Mouse (Mus musculus) mouse trophoblast stem cell (cell line): Measurements from ENCODE around the gene Serping1.
"Not testable (repeated sequence)": the region's sequence is repeated elsewhere in the genome, so short reads cannot be mapped to it uniquely, and the experiment has no call there.

Source experiments
- in situ Hi-C, 2 experiments: fragments of 300-500 bp; cut with MseI, MboI; formaldehyde crosslinking; loops; 2 replicates in 1 of 2; 3 replicates in 1 of 2; pipeline ENCODE4 v1.15.1; 2025

Serping1 gene

DNA sequence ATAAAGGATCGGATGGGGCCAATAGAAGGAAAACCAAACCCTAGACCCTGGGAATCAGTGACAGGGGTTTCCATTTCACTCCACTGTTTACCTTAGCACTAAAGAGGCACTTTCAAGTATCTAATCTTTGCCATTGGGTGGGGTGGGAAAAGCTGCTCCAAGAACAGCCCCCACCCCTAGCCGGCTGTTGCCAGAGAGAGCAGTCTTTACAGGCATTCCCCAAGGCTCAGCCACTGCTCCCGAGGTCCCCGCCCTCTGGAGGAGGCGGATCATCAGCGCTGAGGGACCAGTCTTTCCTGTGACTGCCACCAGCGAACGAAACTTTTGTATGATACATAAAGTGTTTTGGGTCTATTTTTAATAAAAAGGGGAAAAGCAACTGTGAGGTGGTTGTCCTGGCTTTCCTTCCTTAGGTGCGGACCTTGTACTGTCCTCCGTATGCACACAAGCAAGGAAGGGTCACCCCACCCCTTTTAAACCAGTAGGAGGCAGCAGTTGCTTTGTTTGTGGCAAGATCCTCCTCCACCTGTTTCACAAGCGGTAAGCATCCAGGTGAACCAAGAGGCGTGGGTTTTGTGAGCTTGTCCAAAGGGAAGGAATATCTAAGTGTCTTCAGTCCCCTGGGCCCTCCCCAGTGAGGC, 36.9 kb downstream of the Serping1 start:
- in situ Hi-C loops = no loop called here

DNA sequence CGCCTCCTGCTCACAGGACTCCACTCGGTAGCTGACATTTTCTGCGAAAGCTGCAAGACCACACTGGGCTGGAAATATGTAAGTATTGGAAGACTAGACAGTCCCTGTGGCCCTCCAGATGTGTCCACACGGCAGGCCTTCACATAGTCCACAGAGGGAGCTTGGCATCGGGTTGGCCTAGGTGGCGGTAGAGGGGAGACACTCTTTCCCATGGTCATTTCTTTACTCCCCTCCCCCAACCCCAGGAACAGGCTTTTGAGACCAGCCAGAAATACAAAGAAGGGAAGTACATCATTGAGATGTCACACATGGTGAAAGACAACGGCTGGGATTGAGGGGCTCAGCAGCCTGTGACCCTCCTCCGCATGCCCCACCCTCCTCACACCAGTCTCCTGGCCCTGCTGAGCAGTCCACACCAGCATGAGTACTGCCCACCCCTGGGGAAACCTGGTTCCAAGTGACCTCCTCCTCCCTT, 37.8 kb downstream of the Serping1 start:
- in situ Hi-C loops = no loop called here

DNA sequence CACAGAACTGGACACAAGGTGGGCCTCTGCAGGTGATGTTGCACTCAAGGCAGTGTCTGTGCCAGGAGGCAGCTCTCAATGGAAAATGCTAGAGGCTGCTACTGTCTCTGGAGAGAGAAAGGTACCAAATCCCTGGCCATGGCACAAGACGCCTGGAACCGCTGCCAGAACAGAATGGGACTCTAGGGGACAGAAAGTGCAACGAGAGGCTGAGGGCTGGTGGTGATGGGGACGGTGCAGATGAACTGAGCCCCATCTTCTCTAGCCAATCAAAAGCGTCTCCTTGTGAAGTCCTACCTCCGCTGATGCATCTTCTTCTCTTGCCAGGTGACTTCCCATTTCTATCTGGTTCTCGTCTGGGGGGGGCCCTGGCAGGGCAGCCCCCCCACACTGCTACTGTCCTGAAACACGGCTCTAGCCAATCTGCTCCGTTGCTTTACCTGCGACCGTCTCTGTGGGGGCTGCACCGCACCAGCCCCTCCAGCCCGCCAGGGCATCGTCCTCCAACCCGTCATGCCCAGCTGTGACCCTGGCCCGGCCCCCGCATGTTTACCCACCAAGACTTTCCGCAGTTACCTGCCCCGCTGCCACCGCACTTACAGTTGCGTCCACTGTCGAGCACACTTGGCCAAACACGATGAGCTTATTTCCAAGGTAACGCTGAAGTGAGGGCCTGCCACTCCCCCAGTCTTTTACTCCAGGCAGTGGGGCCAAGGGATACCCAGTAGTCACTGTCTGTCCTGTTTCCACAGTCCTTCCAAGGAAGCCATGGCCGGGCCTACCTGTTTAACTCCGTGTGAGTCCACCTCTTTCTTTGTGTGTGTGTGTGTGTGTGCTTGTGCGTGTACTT, 38.7 kb downstream of the Serping1 start:
- in situ Hi-C loops = no loop called here

DNA sequence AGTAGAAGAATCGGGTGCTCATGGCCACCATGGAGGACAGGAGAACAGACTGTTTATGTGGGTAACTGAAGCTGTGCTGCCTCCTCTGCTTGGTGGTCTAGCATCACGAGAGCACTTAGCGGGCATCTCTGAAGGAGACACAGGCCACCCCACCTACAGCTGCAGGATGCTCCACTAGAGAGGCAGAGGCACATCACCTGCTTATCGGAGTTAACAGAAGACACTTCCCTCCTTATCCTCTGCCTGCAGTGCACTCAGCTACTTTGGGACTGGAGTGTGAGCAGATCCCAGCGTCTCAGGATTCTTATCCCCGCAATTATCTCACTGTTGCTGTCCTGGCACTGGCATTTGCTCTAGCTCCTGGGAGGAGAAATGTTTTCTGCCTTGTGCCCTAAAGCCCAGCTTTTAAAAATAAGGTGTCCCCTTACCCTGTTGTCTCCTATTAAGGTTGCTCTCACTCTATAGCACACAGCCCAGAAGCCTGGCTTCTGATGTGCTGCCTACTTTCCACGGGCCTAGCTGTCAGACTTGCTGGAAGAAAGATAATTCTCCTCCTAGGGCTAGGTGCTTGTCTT, 39.8 kb downstream of the Serping1 start:
- in situ Hi-C loops = no loop called here

DNA sequence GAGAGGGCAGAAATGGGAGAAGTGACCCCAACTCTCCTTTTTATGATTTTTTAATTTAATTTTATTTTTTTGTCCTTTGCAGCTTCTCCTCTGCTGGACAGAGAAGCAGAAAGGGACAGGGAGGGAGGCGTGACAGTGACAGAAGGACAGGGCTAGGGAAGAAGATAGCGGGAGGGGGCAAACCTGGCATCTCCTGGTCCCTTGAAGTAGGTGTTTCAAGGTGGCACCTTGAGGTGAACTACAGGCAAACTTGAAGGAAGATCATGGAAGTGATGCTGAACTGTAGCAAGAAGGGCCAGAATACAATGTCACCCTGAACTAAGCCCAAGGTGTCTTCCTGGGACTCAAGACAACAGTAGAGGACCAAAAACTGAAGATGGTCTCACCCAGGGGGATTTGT, 40.3 kb downstream of the Serping1 start:
- in situ Hi-C loops = no loop called here

DNA sequence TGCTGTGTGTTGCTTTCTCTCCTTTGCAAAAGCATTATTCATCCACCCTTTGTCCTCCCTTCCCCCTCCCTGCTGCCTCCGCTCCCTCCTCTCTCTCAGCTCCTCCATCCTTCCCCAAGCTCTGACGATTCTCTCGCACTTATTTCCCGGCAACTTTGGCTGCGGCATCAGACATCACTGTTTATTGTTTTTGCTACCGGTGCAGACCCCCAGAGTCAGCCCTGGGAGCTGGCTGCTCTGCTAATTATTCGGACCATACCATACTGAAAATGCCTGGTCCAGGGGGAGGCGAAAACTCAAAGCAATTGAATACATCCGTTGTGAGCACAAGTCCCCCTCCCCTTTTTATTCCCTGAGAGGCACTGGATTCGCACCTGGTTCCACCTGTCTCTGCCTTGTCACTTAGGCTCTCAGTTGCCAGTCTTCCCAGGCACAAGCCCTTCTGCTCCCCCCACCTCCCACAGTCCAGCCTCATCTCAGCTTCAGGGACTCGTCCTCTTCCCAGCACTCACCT, 40.8 kb downstream of the Serping1 start:
- in situ Hi-C loops = no loop called here

DNA sequence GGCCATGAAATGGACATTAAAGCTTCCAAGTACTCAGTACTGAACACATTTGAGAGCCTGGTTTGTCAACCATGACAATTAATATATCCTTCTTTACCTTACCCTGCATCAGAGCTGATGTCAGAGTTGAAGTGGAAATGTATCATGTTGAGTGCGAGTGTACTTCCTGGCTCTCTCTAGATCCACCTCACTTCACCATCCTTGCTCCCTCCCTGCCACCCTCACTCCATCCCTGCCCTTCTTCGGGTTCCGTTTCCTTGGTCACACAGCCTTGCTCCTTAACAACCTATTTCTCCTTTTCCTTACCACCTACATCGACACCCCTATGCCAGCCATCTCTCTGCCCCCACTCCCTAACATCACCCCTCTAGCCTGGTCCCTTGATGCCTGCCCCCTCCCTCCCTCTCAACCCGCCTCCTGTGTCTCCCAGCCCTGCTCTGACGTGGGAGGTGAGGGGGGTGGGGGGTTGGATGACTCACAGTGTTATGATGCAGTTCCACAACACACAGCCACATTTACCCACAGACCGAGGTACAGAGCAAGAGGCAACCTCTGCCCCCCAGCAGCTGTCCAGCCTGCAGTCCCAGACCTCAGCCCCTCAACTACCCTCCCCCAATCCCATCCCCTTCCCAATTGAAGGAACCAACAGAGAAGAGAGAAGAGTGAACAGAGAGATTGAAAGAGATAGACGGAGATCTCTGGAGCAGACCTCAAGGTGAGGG, 41.5 kb downstream of the Serping1 start, which contains the start of gene Ypel4:
Ypel4 (plus strand) TSS at position 480 of the 722 bp plus-strand sequence.
- in situ Hi-C loops = no loop called here

DNA sequence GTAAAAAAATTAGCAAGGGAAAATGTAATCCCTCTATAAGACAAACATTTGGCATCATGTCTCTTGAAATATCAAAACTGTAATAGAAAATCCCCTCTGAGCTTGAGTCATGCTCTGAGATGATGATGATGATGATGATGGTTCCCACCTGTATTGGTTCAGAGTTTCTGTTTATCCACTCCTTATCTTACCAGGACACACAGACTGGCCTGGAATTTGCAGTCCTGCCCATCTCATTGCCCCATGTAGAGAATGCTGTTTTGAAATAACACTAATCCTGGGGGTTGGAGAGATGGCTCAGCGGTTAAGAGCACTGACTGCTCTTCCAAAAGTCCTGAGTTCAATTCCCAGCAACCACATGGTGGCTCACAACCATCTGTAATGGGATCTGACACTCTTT, 42.9 kb downstream of the Serping1 start:
- in situ Hi-C loops = no loop called here

DNA sequence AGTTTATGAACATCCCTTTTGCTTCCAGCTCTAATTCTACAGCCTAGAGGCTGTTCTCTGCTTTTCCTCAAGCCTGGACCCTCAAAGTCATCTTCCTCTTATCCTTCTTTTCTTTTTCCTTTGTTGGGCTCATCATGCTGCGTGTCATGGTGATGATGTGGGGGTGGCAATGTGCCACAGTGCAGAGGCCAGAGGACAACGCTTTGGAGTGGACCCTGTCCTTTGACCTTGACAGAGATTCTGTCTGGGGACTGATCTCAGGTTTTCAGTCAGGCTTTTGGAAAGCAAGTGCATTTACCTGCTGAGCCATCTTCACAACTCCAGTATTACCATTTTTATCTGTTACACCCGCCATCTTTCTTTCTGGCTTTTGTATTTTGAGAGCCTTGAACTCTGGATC, 44.0 kb downstream of the Serping1 start:
- in situ Hi-C loops = no loop called here

DNA sequence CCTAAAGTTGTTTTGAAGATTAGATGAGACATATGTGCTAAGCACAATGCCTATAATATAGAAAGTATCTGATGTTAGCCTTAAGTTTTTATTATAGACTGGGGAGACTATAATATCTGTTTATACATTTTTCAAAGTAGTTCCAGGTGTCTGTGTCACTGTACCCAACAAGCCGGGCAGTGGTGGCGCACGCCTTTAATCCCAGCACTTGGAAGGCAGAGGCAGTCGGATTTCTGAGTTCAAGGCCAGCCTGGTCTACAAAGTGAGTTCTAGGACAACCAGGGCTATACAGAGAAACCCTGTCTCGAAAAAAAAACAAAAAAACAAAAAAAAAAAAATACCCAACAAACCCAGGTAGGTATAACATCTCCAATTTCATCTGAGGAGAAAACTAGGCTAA, 47.1 kb downstream of the Serping1 start:
- in situ Hi-C loops = not testable (repeated sequence)

DNA sequence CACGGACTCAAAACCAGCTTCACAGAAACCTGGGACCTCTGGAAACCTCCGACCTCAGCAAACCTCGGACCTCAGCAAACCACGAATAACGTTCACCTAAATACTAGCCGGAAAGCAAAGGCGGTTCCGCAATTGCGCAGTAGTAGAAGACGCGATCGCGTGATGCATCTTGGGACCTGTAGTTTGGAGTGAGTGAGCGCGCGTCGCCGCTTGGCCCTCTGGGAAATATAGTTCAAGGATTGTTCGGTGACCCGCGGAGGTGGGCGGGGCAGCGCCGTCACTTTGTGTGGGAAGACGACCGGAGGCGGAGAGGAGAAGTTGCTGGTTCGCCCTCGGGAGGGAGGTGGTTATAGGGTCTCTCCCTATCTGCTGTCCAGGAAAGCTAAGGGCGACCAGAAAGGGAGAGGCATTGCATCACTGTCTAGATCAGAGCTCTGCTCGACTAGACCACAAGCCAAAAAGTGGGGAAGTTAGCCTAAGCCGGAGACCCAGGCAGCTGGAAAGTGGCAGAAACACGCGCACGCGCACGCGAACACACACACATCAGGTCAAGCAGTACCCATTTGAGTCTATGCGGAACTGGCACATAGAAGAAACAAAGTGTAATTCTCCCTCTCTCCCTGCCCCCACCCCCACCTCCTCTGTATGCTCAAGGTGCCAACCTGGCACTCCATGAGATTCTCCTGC, 47.9 kb downstream of the Serping1 start, which contains the start of gene Clp1:
Clp1 (minus strand) TSS at position 179 of the 687 bp plus-strand sequence.
- in situ Hi-C loops = no loop called here

DNA sequence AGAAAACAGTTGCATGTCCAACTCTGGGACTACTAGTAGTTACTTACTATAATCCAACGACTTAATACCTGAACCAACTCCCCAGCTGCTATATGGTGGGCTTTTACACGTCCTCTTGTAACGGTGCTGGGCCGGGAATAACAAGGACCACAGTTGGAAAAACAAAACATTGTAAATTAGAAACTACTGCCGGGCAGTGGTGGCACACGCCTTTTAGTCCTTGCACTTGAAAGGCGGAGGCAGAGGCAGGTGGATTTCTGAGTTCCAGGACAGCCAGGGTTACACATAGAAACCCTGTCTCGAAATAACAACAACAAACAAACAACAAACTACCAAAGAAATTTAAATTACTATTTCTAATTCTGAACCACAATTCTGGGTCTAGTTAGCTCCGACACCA, 48.5 kb downstream of the Serping1 start:
- in situ Hi-C loops = no loop called here

DNA sequence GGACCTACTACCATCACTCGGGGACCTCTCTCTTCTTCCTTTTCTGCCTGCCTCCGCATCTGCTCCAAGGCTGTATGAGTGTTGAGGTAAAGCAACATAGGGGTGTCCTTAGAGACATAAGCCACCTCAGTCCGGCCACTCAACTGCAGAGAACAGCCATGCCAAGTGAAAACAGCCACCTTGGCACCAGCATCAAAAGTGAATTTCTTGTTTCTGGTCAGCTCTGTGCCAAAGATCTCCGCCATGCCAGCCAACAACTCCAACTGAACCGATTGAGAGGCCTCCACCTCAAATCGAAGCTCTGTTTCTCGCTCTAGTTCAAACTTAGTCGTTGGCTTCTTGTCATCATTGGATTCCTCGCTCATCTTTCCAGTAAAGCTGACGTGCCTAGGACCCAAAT, 49.5 kb downstream of the Serping1 start:
- in situ Hi-C loops = no loop called here

DNA sequence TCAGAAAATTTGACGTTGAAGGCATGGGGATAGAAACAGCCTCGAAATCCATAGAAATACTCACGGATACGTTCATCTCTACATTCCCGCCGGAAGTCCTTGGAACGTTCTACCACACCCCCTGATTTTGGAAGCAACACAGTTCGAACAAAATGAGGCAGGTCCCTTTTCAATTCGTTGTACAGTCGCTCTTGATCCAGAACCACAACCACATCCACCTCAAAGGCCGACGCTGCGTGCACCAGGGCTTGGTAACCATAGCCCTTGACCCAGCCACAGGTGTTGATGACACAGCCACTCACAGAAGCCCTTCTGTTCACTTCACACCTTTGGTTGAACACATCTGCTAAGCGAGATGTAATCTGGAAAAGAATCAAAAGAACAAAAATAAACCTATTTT, 51.4 kb downstream of the Serping1 start:
- in situ Hi-C loops = no loop called here

DNA sequence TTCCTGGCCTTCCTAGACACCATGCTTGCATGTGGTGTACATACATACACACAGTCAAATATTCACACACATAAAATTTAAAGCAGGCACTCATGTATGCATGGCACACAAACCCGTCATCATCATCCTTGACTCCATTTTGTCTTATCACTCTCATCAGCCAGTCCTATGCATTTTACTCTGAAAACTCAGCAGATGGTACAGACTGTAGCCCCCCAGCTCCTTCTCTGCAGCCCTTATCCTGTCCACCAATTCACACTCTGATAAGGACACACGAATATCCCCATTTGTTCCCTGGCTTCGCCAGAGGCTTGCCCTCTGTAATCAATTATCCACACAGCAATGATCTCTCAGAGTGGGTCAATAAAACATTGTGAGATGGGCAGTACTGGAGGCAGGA, 54.1 kb downstream of the Serping1 start:
- in situ Hi-C loops = no loop called here

DNA sequence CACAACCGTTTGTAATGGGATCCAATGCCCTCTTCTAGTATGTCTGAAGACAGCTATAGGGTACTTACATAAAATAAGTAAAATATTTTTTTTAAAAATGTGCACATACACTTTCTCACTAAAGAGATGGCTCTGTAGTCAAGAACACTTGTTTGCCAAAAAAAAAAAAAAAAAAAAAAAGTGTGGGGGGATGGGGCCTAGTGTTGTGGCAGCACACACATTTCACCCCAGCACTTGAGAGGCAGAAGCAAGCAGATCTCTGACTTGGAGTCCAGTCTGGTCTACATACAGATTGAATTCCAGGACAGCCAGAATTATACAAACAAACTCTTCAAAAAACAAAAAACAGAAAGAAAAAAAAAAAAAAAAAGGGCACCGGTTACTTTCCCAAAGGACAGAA, 54.5 kb downstream of the Serping1 start:
- in situ Hi-C loops = no loop called here

DNA sequence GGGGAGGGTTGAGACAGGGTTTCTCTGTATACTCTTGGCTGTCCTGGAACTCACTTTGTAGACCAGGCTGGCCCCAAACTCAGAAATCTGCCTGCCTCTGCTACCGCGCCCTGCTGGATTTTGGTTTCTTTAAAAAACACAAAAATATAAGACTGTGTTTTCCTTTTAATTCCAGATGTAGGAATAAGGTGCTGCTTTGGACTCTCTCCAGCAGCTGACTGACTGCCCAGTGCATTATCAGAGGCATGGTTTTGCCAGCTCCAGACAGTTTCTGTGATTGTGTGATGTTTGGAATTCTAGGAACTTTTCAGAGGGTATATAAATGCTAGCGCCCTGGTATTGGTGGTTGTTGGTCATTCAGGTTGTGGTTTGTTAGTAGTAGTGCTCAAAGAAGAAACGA, 57.9 kb downstream of the Serping1 start:
- in situ Hi-C loops = no loop called here

DNA sequence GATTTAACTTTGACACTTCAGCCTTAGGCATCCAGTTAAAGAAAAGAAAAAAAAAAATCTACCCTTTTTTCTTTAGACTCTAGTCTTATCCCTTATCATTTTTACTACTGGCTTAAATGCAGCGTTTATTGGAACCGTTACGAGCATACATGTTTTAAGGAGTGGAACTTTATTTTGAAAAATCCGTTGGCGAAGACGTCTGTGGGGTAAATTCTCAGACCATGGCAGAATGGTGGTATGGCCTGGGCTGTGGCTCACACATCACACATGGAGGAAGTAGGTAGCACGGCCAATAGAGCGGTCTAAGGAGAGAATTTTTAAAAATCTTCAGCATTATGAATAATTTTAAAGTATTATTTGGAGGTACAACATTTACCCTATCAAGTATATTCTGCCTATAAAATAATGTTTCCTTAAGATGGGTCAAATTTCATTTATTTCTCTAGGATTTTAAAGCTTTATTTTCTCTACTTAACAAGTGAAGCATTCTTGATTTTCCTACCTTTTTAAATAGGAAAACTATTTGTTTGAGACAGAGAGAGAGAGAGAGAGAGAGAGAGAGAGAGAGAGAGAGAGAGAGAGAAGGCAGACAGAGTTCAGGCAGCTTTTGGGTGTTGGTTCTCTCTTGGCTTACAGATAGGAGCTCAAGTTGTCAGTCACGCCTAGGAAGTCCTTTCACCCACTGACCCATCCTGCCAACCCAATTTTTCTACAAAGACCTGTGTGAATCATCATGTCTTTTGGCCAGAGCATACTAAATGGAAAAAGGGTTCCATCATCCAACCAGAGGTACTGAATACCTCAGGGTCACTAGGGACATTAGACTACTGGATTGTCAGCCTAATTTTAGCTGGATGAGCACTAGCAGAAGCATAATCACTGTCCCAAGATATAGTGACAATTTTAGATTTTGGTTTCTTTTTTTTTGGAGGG, 58.6 kb downstream of the Serping1 start:
- in situ Hi-C loops = no loop called here

DNA sequence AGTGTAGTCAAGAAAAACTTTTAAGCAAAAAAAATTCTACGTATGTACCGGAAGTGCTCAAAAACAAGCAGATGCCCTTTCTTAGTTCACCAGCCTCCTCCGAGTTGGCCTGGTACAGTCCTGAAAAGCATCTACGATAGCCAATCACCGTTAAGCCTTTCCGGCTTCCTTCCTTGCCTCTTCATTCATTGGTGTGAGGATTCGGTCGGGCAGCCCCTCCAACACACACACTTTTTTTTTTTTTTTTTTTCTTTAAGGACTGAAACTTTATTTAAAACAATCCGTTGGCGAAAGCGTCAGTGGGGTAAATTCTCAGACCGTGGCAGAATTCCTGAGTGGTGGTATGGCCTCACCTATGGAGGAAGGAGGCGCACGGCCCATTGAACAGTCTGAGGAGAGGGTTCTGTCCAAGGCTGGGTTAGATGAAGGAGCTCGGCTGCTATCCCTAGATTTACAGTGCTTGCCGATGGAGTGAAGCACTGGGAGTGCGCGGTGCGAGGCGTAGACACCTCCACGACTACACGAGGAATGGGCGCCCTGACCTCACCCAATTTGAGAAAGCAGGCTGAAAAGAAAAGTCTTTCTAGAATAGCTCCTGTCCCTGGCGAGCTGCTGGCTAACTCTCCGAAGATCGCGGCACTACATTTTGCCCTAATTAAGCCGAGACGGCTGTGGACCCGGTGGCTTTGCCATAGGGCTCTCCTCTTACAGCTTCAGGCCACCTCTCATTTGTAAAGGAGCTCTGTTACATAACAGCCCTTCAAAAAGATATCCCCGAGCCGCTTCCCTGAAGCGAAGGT, 59.5 kb downstream of the Serping1 start:
- in situ Hi-C loops = no loop called here
